Mouse (Mus musculus): ENCODE results near the gene Ccdc47. TPM values are rescaled to one million over a fixed set of nuclear protein-coding genes. Genes with fewer than 3 reads are reported as not detected.
A peak's percentile ranks its signal among the peaks of the same experiment; 100 is the strongest.

Ccdc47 gene
- total RNA-seq, 4 experiments from 2014 or later = 84.3 to 125 (median 116) TPM

GRCm38 (mm10) chr11:106159921-106160840 is 56.0 kb downstream of the Ccdc47 start:
- peak; percentile 60 for DNase-seq

DNA sequence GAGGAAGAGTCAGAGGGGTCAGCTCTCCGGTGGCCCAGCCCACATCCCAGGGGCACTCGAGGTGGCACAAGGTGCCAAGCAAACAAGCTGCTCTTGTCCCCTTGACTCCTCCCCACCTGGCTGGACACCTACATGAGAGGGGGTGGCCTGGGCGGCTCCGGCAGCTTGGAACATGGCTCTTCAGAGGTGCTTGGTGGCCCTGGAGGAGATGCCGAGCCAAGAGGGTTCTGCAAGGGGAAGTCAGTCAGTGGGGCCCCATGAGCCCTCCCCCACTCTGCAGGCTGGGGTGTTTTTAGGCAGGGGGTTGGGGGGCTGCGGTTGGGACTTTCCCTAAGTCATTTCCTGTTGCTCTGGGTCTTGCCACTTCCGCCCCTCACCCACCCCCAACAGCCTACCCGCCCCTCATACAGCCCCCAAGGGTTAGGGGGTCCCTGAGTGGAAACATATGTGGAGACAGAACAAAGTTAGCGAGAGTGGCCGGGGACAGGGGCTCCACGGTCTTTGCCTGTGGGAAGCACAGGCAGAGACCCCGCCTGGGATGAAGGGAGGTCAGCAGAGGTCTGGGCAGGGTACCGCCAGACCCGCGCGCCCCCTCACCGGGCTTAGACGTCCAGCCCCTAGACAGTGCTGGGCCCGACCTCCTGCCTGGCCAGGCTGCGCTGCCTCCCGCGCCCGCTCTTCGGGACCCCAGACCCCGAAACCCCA is 56.8 kb downstream of the Ccdc47 start:
- no peak for DNase-seq

GRCm38 (mm10) chr11:106158930-106159215 is 57.3 kb downstream of the Ccdc47 start:
- DNase-seq = no peak

DNA sequence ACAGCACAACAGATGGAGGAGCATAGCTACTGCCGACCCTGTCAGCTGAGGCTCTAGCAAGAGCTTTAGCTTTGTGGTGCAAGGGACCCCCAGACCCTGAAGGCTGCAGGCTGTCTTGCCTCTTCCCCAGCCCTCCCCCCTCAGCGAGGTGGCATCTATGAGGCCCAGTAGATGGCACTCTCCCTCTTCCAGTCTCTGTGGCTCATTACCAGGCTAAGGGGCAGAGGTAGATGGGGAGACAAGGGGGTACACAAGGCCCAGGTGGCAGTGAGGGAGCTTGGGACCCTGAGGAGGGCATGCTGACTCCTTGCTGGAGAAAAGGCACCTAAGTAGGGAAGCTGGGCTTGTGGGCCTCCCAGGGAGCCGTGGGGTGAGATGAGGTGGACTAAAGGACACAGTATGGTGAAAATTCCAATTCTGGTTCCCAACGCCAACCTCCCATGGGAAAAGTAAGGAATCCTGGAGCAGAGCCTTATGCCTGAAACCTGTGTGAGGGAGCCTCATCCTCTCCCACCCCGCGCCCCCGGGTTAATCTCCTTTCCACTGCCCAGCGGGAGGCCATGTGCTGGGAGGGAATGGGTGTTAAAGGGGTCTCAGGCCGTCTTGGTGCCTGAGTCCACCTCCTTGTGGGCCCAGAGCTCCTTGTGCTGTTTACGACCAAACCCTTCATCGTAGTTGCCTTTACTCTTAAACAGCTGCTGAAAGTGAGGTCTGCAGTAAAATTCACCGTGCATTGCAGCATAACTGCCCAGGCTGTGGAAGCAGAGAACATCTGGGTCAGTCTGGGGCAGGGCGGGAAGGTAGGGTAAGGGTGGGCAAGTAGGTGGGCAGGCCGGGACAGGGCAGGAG is 57.8 kb downstream of the Ccdc47 start:
- no peak for DNase-seq

DNA sequence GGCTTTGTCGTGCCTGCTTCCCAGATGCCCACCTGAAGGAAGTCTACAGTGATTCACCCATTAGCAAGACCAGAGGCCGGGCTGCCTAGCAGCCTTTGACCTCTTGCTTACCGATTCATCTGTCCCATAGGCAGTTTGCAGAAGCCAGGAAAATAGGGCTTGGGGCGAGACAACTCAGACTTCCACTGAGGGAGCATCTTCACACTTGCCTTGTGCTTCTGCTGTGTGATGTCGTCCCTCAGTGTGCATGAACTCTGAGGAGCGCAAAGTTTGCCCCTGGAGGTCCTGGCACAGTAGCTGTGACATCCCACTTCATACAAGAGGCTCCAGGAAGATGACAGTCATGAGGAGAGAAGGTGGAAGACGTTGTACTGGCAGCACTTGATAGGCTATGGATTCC is 59.0 kb downstream of the Ccdc47 start:
- no peak for DNase-seq

- no peak for DNase-seq
Observed at GRCm38 (mm10) chr11:106156257-106156656, 59.9 kb downstream of the Ccdc47 start.

DNA sequence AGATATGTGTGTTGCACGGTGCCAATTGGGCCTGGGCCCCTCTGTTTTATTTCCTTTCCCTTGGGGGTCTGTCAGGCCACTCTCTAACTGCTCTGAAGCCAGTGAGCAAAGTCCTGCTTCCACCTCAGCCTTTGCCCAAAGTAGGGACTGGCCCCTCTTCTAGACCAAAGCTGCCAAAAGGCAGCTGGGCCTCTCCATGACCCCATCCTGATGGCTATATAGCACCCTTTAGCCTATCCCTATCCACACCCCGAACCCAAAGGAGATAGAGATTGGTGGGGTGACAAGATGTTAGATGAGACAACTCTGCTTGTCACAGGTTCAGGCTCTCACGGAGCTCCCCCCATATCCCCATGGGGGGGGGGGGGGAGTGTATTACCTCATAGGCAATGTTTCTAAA is 60.4 kb downstream of the Ccdc47 start:
- no peak for DNase-seq

- DNase-seq = no peak
Observed at GRCm38 (mm10) chr11:106154770-106155169, 61.4 kb downstream of the Ccdc47 start.

DNA sequence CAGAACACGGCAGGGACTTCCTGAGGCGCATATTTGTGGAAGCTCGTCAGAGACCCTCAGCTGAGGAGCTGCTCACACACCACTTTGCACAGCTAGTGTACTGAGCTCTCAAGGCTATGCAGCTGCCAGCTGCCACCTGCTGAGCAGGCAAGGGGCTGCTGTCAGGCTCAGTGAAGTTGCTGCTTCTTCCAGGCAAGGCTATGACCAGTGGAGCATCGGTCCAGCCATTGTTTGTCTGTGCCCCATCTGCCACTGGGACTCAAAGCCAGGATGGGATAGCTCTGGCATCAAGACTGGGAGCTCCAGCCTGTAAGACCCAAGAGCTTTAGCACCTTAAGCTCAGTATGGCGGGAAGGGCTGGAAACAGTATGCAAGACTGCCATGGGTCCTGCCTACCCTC is 62.1 kb downstream of the Ccdc47 start:
- no peak for DNase-seq

DNA sequence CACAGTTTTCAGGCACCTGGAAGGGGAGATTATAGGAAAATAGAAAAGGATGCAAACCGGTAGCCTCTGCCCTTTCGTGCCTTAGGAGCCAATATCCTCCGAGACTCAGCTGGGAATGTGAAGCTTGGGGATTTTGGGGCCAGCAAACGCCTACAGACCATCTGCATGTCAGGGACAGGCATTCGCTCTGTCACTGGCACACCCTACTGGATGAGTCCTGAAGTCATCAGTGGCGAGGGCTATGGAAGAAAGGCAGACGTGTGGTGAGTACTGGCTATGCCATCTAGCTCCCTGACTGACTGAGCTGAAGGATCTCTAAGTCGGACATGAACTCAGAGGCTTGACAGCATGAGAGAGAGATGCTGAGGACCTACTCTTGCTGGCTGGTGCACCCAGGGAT is 64.0 kb downstream of the Ccdc47 start:
- no peak for DNase-seq

DNA sequence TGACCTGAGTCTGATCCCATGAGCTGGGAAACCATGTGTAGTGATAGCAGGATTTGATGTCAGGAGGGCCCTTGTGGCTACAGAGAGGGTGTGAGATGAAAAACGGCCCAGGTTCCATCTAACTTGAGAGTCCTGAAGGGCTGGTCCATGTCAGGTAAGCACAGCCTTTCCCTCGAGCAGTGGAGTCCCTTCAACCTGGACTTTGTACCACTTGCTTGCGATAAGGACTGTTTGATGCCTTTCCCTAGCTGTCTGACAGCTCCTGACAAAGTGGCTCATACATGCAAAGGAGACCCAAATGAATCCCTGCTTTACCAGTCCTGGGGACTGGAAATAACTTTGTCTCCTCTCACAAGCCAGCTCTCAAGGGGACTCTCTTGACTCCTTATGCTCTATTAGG is 64.9 kb downstream of the Ccdc47 start:
- no peak for DNase-seq

Other genes with a start within 250 kb of the Ccdc47 start
- gene Ace, start 248.4 kb downstream of the Ccdc47 start, total RNA-seq (2022) = 10 to 100 TPM in 3 of 4 experiments, 1 to 10 TPM in 1; 9.4 to 22.2 (median 12.1) TPM
- not detected for gene Ace3, start 221.7 kb downstream of the Ccdc47 start, total RNA-seq (2022)
- under 1 TPM; 0.31 to 0.67 (median 0.40) TPM for gene Kcnh6, start 208.2 kb downstream of the Ccdc47 start, total RNA-seq (2022)
- 10 to 100 TPM; 57.3 to 79.3 (median 70.3) TPM for gene Dcaf7, start 179.5 kb downstream of the Ccdc47 start, total RNA-seq (2022)
- gene Taco1, start 150.3 kb downstream of the Ccdc47 start, total RNA-seq (2022) = 10 to 100 TPM; 26.3 to 38.6 (median 33.1) TPM
- gene Map3k3, start 131.7 kb downstream of the Ccdc47 start, total RNA-seq (2022) = 10 to 100 TPM; 41.7 to 58.2 (median 47.2) TPM
- gene Gm10840, start 55.5 kb downstream of the Ccdc47 start, total RNA-seq (2022) = not detected
- 10 to 100 TPM in 3 of 4 experiments, 1 to 10 TPM in 1; 9.6 to 18.9 (median 14.3) TPM for gene Limd2, start 55.5 kb downstream of the Ccdc47 start, total RNA-seq (2022)
- 10 to 100 TPM; 15.1 to 26.8 (median 19.3) TPM for gene Strada, start 14.2 kb downstream of the Ccdc47 start, total RNA-seq (2022)
- 10 to 100 TPM; 53.4 to 71.6 (median 64.1) TPM for gene Ddx42, start 582 bp upstream of the Ccdc47 start, total RNA-seq (2022)
- gene Ftsj3, start 39.7 kb upstream of the Ccdc47 start, total RNA-seq (2022) = 10 to 100 TPM; 42.3 to 82.3 (median 59.1) TPM
- gene Psmc5, start 39.8 kb upstream of the Ccdc47 start, total RNA-seq (2022) = 100 to 1,000 TPM; 151 to 166 (median 154) TPM
- gene Smarcd2, start 56.6 kb upstream of the Ccdc47 start, total RNA-seq (2022) = 10 to 100 TPM; 74.0 to 91.9 (median 85.8) TPM
- gene Tcam1, start 60.3 kb upstream of the Ccdc47 start, total RNA-seq (2022) = under 1 TPM in 3 of 4 experiments, not detected in 1; 0.15 to 0.19 (median 0.17) TPM
- not detected for gene Gh, start 85.5 kb upstream of the Ccdc47 start, total RNA-seq (2022)
- gene Cd79b, start 98.4 kb upstream of the Ccdc47 start, total RNA-seq (2022) = 1 to 10 TPM; 1.2 to 2.3 (median 1.6) TPM
- gene Scn4a, start 136.9 kb upstream of the Ccdc47 start, total RNA-seq (2022) = under 1 TPM in 3 of 4 experiments, not detected in 1; 0.06 to 0.43 (median 0.07) TPM
- under 1 TPM in 1 of 4 experiments, not detected in 3; 0.65 TPM for gene Prr29, start 149.1 kb upstream of the Ccdc47 start, total RNA-seq (2022)
- gene Icam2, start 171.7 kb upstream of the Ccdc47 start, total RNA-seq (2022) = 10 to 100 TPM; 10.0 to 15.8 (median 13.6) TPM

Data from adrenal gland, adult 8-10 months (tissue).